Mouse (Mus musculus): ENCODE measurements around the gene Sst. TPM values are rescaled to one million over a fixed set of nuclear protein-coding genes. Genes with fewer than 3 reads are reported as not detected.

Gene Sst
- polyA plus RNA-seq, 1 experiment from 2014 or later = 0.26 TPM

- Histone ChIP-seq H3K9me3 (replicated peaks) (no peaks in the 10 kb centered on the region), H3K27ac (ENCODE audit: poor library complexity, severe bottlenecking) (no peak overlapping the region), H3K4me2 (no peak overlapping the region), H3K4me3 (no peak overlapping the region), H3K9ac (no peak overlapping the region), H3K36me3 (no peaks in the 10 kb centered on the region), H3K4me1 (replicated peaks) (no peaks in the 10 kb centered on the region), H3K27me3 (replicated peaks) (peaks cover 15% of the 10 kb centered on the region)
- WGBS = 78% methylated on average over 12 of the region's 12 CpGs
- ATAC-seq (ENCODE audit: insufficient number of reproducible peaks, low FRiP score) = no peak
These were observed 5.7 kb downstream of the Sst start for GRCm38 (mm10) chr16:23885098-23885497.

GRCm38 (mm10) chr16:23855242-23855641 lies 35.5 kb downstream of the Sst start:
- H3K9ac ChIP-seq = no peak overlapping the region
- no peak for ATAC-seq (ENCODE audit: insufficient number of reproducible peaks, low FRiP score)
- H3K9me3 ChIP-seq (replicated peaks) = no peaks in the 10 kb centered on the region
- no peaks in the 10 kb centered on the region; the same call in 1 of the 2 replicates for H3K4me1 ChIP-seq (replicated peaks)
- no peaks in the 10 kb centered on the region for H3K27me3 ChIP-seq (replicated peaks)
- H3K36me3 ChIP-seq = no peaks in the 10 kb centered on the region
- no peak overlapping the region for H3K4me3 ChIP-seq
- no peak overlapping the region for H3K4me2 ChIP-seq
- no peak overlapping the region for H3K27ac ChIP-seq (ENCODE audit: poor library complexity, severe bottlenecking)
- WGBS = 56% methylated on average over 1 of the region's 1 CpGs

DNA sequence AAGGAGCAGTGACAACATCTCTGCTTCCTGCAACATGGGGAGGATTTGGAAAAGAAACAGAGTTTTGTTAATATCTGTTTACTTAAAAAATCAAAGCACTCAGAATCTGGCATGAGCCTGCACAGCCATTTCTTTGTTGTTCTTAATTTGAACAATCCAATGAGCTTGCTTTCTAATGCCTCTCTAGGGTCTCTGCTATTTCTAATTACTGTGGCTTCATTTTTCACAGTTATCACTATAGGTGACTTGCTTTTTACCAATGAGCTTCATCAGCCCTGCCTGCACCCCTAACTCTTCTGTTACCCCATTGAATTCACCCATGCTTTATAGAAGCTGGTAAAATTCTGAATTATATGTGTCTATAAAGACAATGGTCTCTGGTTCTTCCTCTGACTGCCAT lies 41.0 kb downstream of the Sst start:
- Histone ChIP-seq H3K9me3 (replicated peaks) (no peaks in the 10 kb centered on the region), H3K4me3 (no peak overlapping the region), H3K9ac (no peak overlapping the region), H3K27ac (ENCODE audit: poor library complexity, severe bottlenecking) (no peak overlapping the region), H3K4me2 (no peak overlapping the region), H3K27me3 (replicated peaks) (no peaks in the 10 kb centered on the region), H3K36me3 (no peaks in the 10 kb centered on the region), H3K4me1 (replicated peaks) (no peaks in the 10 kb centered on the region; the same call in 1 of the 2 replicates)
- ATAC-seq (ENCODE audit: insufficient number of reproducible peaks, low FRiP score) = no peak

GRCm38 (mm10) chr16:23849176-23849575 lies 41.6 kb downstream of the Sst start:
- no peak overlapping the region for H3K4me2 ChIP-seq
- H3K9ac ChIP-seq = no peak overlapping the region
- no peaks in the 10 kb centered on the region for H3K36me3 ChIP-seq
- H3K9me3 ChIP-seq (replicated peaks) = no peaks in the 10 kb centered on the region
- no peak overlapping the region for H3K4me3 ChIP-seq
- no peaks in the 10 kb centered on the region for H3K27me3 ChIP-seq (replicated peaks)
- H3K27ac ChIP-seq (ENCODE audit: poor library complexity, severe bottlenecking) = no peak overlapping the region
- no peaks in the 10 kb centered on the region; the same call in 1 of the 2 replicates for H3K4me1 ChIP-seq (replicated peaks)
- no peak for ATAC-seq (ENCODE audit: insufficient number of reproducible peaks, low FRiP score)

DNA sequence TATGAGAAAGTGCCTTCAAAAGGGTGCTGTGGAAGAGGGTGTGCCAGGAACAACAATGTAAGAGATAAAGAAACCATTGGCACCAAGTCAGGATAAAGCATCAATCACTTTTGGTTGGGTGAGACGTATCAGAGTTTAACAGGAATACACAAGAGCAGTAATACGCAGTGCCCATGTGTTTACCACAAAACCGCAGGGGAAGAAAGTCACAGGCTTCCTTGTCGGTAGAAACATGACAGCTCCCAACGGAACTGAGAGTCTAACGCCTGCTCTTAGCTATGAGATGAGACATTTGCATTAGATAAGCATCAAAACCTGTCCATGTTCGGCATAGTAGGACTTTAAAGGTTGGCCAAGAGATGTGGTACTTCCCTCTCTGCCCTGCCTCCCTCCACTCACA lies 46.1 kb downstream of the Sst start:
- Histone ChIP-seq H3K27me3 (replicated peaks) (no peaks in the 10 kb centered on the region), H3K27ac (ENCODE audit: poor library complexity, severe bottlenecking) (no peak overlapping the region), H3K9ac (no peak overlapping the region), H3K36me3 (no peaks in the 10 kb centered on the region), H3K4me2 (no peak overlapping the region), H3K4me3 (no peak overlapping the region), H3K4me1 (replicated peaks) (no peaks in the 10 kb centered on the region), H3K9me3 (replicated peaks) (no peaks in the 10 kb centered on the region)
- WGBS = 76% methylated on average over 7 of the region's 7 CpGs
- no peak for ATAC-seq (ENCODE audit: insufficient number of reproducible peaks, low FRiP score)

DNA sequence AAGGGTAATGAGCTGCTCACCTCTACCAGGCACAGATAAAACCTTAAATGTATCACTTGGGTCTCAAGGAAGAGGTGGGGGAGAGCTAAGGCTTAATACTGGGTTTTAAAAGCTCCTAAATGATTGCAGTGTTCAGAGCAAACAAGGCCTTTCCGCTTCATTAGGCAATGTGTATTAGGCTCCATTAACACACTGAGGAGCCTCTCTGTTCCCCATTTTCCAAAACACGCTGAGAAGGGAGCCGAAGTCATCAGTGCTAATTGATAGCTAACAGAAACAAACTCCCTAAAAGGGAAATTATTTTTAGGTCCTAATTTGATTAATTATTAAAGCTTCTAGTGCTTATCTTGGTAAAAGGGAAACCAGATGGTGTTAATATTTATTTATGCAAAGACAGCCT lies 48.1 kb downstream of the Sst start:
- Histone ChIP-seq H3K27ac (ENCODE audit: poor library complexity, severe bottlenecking) (no peak overlapping the region), H3K4me3 (no peak overlapping the region), H3K36me3 (no peaks in the 10 kb centered on the region), H3K9me3 (replicated peaks) (no peaks in the 10 kb centered on the region), H3K4me2 (no peak overlapping the region), H3K9ac (no peak overlapping the region), H3K4me1 (replicated peaks) (no peaks in the 10 kb centered on the region), H3K27me3 (replicated peaks) (no peaks in the 10 kb centered on the region)
- ATAC-seq (ENCODE audit: insufficient number of reproducible peaks, low FRiP score) = no peak
- WGBS = 69% methylated on average over 3 of the region's 3 CpGs

Other genes with a start within 250 kb of the Sst start
- not detected in 2 replicates for gene Rtp2, start 41.4 kb upstream of the Sst start, polyA plus RNA-seq (2016; fragmentation: Nextera tagmentation; extraction: Ambion mirVana)
- not detected in 2 replicates for gene Gm37419, start 97.5 kb upstream of the Sst start, polyA plus RNA-seq (2016; fragmentation: Nextera tagmentation; extraction: Ambion mirVana)
- 0.24 and 0.35 TPM in 2 replicates for gene Bcl6, start 97.9 kb upstream of the Sst start, polyA plus RNA-seq (2016; fragmentation: Nextera tagmentation; extraction: Ambion mirVana)